Mouse (Mus musculus) embryonic facial prominence, embryonic 10.5 days (tissue): ENCODE data around the gene Pou4f1. TPM values are rescaled to one million over a fixed set of nuclear protein-coding genes. Genes with fewer than 3 reads are reported as not detected.

ENCODE experiments used
- DNase-seq: peaks from one replicate; pipeline ENCODE4 v3.0.0-alpha.2; 2017; ENCODE audit warnings: low spot score
- H3K27ac ChIP-seq: fragments of 300-500 bp; sonication (generic); replicated peaks from 2 replicates; pipeline ENCODE4 v1.5.1; 2016; ENCODE audit warnings: mild to moderate bottlenecking
- H3K27me3 ChIP-seq: fragments of 300-500 bp; sonication (generic); replicated peaks from 2 replicates; pipeline ENCODE4 v1.6.1; 2016; ENCODE audit warnings: low read depth, mild to moderate bottlenecking; ENCODE audit not compliant: poor library complexity, severe bottlenecking
- H3K36me3 ChIP-seq: fragments of 300-500 bp; sonication (generic); replicated peaks from 2 replicates; pipeline ENCODE4 v1.6.1; 2016; ENCODE audit warnings: mild to moderate bottlenecking, moderate library complexity
- H3K4me1 ChIP-seq: fragments of 300-500 bp; sonication (generic); 2 replicates; pipeline ENCODE4 v1.6.1; 2016
- H3K4me3 ChIP-seq: fragments of 300-500 bp; sonication (generic); 2 replicates; pipeline ENCODE4 v1.5.1; 2016; ENCODE audit warnings: mild to moderate bottlenecking, moderate library complexity
- H3K9me3 ChIP-seq: fragments of 300-500 bp; sonication (generic); 2 replicates; pipeline ENCODE4 v1.6.1; 2016; ENCODE audit warnings: mild to moderate bottlenecking
- WGBS: fragments of 180-500 bp; shearing (Covaris S2); methylation state at CpG from one replicate; pipeline ENCODE4 v1.1.7; 2016; 5-methylcytosine and 5-hydroxymethylcytosine counted together
- polyA plus RNA-seq: library from polyadenylated mRNA; unstranded; fragments of >200 nt; fragmentation: Nextera tagmentation; extraction: Ambion mirVana; gene quantifications from 2 replicates; pipeline ENCODE4 v1.2.1, GENCODE M21; 2016

Gene Pou4f1
- polyA plus RNA-seq, 1 experiment from 2014 or later: 25.4 TPM

DNA sequence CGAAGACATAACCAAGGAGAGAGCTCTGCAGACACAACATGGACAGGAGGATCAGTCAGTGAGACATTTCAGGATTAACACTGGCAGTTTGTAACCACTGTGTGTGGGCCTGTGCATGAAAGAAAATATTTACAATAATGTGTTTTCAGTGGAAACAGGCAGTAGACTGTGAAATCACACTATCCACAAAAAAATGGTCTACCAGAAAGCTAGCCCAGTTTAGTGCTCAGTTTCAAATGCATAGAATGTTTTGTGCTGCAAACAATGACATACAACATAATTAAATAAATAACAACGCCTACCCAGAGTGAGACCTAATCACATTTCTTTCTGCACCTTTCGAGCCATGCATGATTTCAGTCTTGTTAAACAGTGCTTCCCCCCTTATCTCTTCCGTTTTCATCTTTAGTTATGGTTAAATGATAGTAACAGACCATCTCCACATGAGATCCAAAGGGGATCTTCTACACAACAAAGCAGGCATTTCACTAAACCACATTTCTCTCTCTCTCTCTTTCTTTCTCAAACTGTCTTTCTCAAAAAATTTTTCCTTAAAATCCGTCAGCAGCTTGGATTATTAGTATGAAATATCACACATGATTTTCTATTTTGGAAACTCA lies 4.1 kb downstream of the Pou4f1 start:
- H3K4me3 ChIP-seq: no peak overlapping the region
- peaks cover 100% of the 10 kb centered on the region for H3K27me3 ChIP-seq
- DNase-seq: no peak
- WGBS: 4% methylated on average over 5 of the region's 5 CpGs
- H3K9me3 ChIP-seq: no peaks in the 10 kb centered on the region
- no peak overlapping the region for H3K27ac ChIP-seq
- H3K36me3 ChIP-seq: no peaks in the 10 kb centered on the region
- H3K4me1 ChIP-seq: peaks cover 30% of the 10 kb centered on the region

- under 1% methylated on average over 10 of the region's 10 CpGs for WGBS
- DNase-seq: no peak
- Histone ChIP-seq H3K9me3 (no peaks in the 10 kb centered on the region), H3K27me3 (peaks cover 100% of the 10 kb centered on the region), H3K36me3 (no peaks in the 10 kb centered on the region), H3K27ac (no peak overlapping the region), H3K4me1 (peaks cover 17% of the 10 kb centered on the region), H3K4me3 (no peak overlapping the region)
Observed at GRCm38 (mm10) chr14:104461286-104462240, 6.2 kb downstream of the Pou4f1 start.

GRCm38 (mm10) chr14:104460325-104461285 lies 7.2 kb downstream of the Pou4f1 start:
- Histone ChIP-seq H3K4me1 (peaks cover 14% of the 10 kb centered on the region), H3K27me3 (peaks cover 100% of the 10 kb centered on the region), H3K36me3 (no peaks in the 10 kb centered on the region), H3K9me3 (no peaks in the 10 kb centered on the region), H3K4me3 (peak overlapping the region; percentile 52), H3K27ac (no peak overlapping the region)
- DNase-seq: peak; percentile 91
- under 1% methylated on average over 59 of the region's 59 CpGs for WGBS

GRCm38 (mm10) chr14:104459513-104460111 lies 8.2 kb downstream of the Pou4f1 start:
- Histone ChIP-seq H3K27ac (no peak overlapping the region), H3K9me3 (no peaks in the 10 kb centered on the region), H3K27me3 (peaks cover 100% of the 10 kb centered on the region), H3K4me1 (peaks cover 11% of the 10 kb centered on the region), H3K4me3 (peak overlapping the region; percentile 52), H3K36me3 (no peaks in the 10 kb centered on the region)
- DNase-seq: peak; percentile 36
- under 1% methylated on average over 25 of the region's 25 CpGs for WGBS

DNA sequence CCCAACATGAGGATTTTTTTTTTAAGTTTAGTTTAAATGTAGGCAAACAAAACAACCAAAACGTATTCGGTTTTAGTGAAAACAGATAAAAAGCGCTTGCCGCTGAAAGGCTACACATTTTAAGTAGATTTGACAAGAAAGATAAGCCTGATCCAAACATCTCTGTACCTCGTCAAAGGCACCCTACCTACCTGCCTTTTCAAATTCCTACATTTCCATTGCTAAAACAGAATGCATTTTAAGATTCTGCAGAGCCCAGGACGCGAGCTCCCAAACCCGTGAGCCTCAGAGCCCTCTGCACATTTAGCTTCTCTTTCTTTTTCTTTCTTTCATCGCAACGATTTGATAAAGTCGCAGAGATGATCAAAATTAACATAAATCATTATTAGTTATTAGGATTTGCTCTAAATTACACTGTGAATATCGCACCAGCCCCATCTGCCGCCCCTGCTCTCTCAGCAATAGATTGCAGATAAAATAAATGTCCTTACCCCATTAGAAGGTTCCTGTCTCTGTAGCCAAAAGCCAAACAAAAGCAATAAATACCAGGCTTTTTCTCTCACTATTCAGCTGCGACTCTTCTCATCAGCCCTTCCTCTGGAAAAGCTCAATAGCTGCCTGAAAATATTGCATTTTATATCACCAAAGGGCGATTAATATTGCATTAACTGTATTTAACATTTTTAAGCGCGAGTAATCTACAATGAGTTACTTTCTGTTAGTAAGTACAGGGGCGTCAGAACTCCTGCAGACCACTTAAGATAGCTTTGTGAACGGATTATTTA lies 8.9 kb downstream of the Pou4f1 start:
- Histone ChIP-seq H3K4me1 (peaks cover 11% of the 10 kb centered on the region), H3K27me3 (peaks cover 99% of the 10 kb centered on the region), H3K27ac (no peak overlapping the region), H3K36me3 (no peaks in the 10 kb centered on the region), H3K9me3 (no peaks in the 10 kb centered on the region), H3K4me3 (no peak overlapping the region)
- DNase-seq: no peak
- under 1% methylated on average over 19 of the region's 19 CpGs for WGBS

GRCm38 (mm10) chr14:104457966-104458710 lies 9.7 kb downstream of the Pou4f1 start:
- H3K4me1 ChIP-seq: peaks cover 11% of the 10 kb centered on the region
- WGBS: under 1% methylated on average over 20 of the region's 20 CpGs
- H3K36me3 ChIP-seq: no peaks in the 10 kb centered on the region
- peak; percentile 40 for DNase-seq
- H3K27me3 ChIP-seq: peaks cover 91% of the 10 kb centered on the region
- no peaks in the 10 kb centered on the region for H3K9me3 ChIP-seq
- H3K4me3 ChIP-seq: no peak overlapping the region
- H3K27ac ChIP-seq: no peak overlapping the region

GRCm38 (mm10) chr14:104456976-104457375 lies 10.8 kb downstream of the Pou4f1 start:
- H3K27ac ChIP-seq: no peak overlapping the region
- peaks cover 11% of the 10 kb centered on the region for H3K4me1 ChIP-seq
- 1% methylated on average over 5 of the region's 5 CpGs for WGBS
- peaks cover 79% of the 10 kb centered on the region for H3K27me3 ChIP-seq
- H3K4me3 ChIP-seq: no peak overlapping the region
- no peak for DNase-seq
- H3K36me3 ChIP-seq: no peaks in the 10 kb centered on the region
- no peaks in the 10 kb centered on the region for H3K9me3 ChIP-seq

GRCm38 (mm10) chr14:104453824-104454223 lies 14.0 kb downstream of the Pou4f1 start:
- WGBS: 10% methylated on average over 4 of the region's 4 CpGs
- Histone ChIP-seq H3K27me3 (peaks cover 48% of the 10 kb centered on the region), H3K4me3 (no peak overlapping the region), H3K4me1 (no peaks in the 10 kb centered on the region), H3K36me3 (no peaks in the 10 kb centered on the region), H3K27ac (no peak overlapping the region), H3K9me3 (no peaks in the 10 kb centered on the region)
- DNase-seq: peak; percentile 83

GRCm38 (mm10) chr14:104434293-104434692 lies 33.5 kb downstream of the Pou4f1 start:
- Histone ChIP-seq H3K36me3 (no peaks in the 10 kb centered on the region), H3K4me1 (no peaks in the 10 kb centered on the region), H3K9me3 (no peaks in the 10 kb centered on the region), H3K27ac (no peak overlapping the region), H3K27me3 (no peaks in the 10 kb centered on the region), H3K4me3 (no peak overlapping the region)
- 64% methylated on average over 2 of the region's 2 CpGs for WGBS
- no peak for DNase-seq

- WGBS: 80% methylated on average over 4 of the region's 4 CpGs
Observed at GRCm38 (mm10) chr14:104430819-104431218, 37.0 kb downstream of the Pou4f1 start.

More at GRCm38 (mm10) chr14:104430819-104431218, 37.0 kb downstream of the Pou4f1 start:
- no peak overlapping the region for H3K4me3 ChIP-seq
- no peaks in the 10 kb centered on the region for H3K36me3 ChIP-seq
- H3K27me3 ChIP-seq: no peaks in the 10 kb centered on the region
- no peaks in the 10 kb centered on the region for H3K4me1 ChIP-seq
- no peak for DNase-seq
- H3K9me3 ChIP-seq: no peaks in the 10 kb centered on the region
- H3K27ac ChIP-seq: no peak overlapping the region
